Mouse (Mus musculus): ENCODE data around the gene Galm. TPM values are rescaled to one million over a fixed set of nuclear protein-coding genes. Genes with fewer than 3 reads are reported as not detected.
"Not testable (repeated sequence)": the region's sequence is repeated elsewhere in the genome, so short reads cannot be mapped to it uniquely, and the experiment has no call there.

The Galm gene
- polyA plus RNA-seq, 1 experiment from 2014 or later, result 42.9 TPM

- WGBS (ENCODE audit: insufficient replicate concordance), result 64% methylated on average over 19 of the region's 19 CpGs
- no peaks in the 10 kb centered on the region for H3K36me3 ChIP-seq (ENCODE audit: control insufficient read depth, insufficient read depth)
- no peaks in the 10 kb centered on the region for H3K4me1 ChIP-seq (ENCODE audit: control insufficient read depth, low read depth, low read length)
- H3K27ac ChIP-seq (ENCODE audit: low read length), result no peak overlapping the region
- no peak overlapping the region for H3K9ac ChIP-seq (ENCODE audit: low read depth, low read length)
- no peak overlapping the region for H3K4me2 ChIP-seq (ENCODE audit: low read depth, low read length)
- H3K27me3 ChIP-seq (ENCODE audit: control insufficient read depth, insufficient read depth, low read depth, low read length), result no peaks in the 10 kb centered on the region
- ATAC-seq (ENCODE audit: low read depth), result 0 out of 2 replicates have a peak, but pooled peaks have one; percentile 19
- H3K9me3 ChIP-seq (replicated peaks; ENCODE audit: control insufficient read depth, low read length), result no peaks in the 10 kb centered on the region
- no peak overlapping the region for H3K4me3 ChIP-seq (ENCODE audit: low read depth, low read length)
These were observed 47.6 kb downstream of the Galm start for GRCm38 (mm10) chr17:80174699-80175385.

- Histone ChIP-seq H3K27ac (ENCODE audit: low read length) (no peak overlapping the region), H3K27me3 (ENCODE audit: control insufficient read depth, insufficient read depth, low read depth, low read length) (no peaks in the 10 kb centered on the region), H3K9ac (ENCODE audit: low read depth, low read length) (no peak overlapping the region), H3K4me3 (ENCODE audit: low read depth, low read length) (no peak overlapping the region), H3K4me1 (ENCODE audit: control insufficient read depth, low read depth, low read length) (no peaks in the 10 kb centered on the region), H3K36me3 (ENCODE audit: control insufficient read depth, insufficient read depth) (no peaks in the 10 kb centered on the region), H3K4me2 (ENCODE audit: low read depth, low read length) (no peak overlapping the region), H3K9me3 (replicated peaks; ENCODE audit: control insufficient read depth, low read length) (no peaks in the 10 kb centered on the region)
- no peak for ATAC-seq (ENCODE audit: low read depth)
- 47% methylated on average over 4 of the region's 4 CpGs for WGBS (ENCODE audit: insufficient replicate concordance)
These were observed 48.1 kb downstream of the Galm start for GRCm38 (mm10) chr17:80175386-80175739.

GRCm38 (mm10) chr17:80175966-80176365 lies 48.7 kb downstream of the Galm start:
- H3K27me3 ChIP-seq (ENCODE audit: control insufficient read depth, insufficient read depth, low read depth, low read length), result no peaks in the 10 kb centered on the region
- no peak for ATAC-seq (ENCODE audit: low read depth)
- H3K4me1 ChIP-seq (ENCODE audit: control insufficient read depth, low read depth, low read length), result no peaks in the 10 kb centered on the region
- H3K36me3 ChIP-seq (ENCODE audit: control insufficient read depth, insufficient read depth), result no peaks in the 10 kb centered on the region
- H3K27ac ChIP-seq (ENCODE audit: low read length), result no peak overlapping the region
- H3K4me3 ChIP-seq (ENCODE audit: low read depth, low read length), result no peak overlapping the region
- no peak overlapping the region for H3K4me2 ChIP-seq (ENCODE audit: low read depth, low read length)
- H3K9me3 ChIP-seq (replicated peaks; ENCODE audit: control insufficient read depth, low read length), result no peaks in the 10 kb centered on the region
- WGBS (ENCODE audit: insufficient replicate concordance), result 76% methylated on average over 3 of the region's 3 CpGs
- H3K9ac ChIP-seq (ENCODE audit: low read depth, low read length), result no peak overlapping the region

- not testable (repeated sequence) for H3K36me3 ChIP-seq (ENCODE audit: control insufficient read depth, insufficient read depth); H3K27me3 ChIP-seq (ENCODE audit: control insufficient read depth, insufficient read depth, low read depth, low read length); H3K4me3 ChIP-seq (ENCODE audit: low read depth, low read length); H3K4me2 ChIP-seq (ENCODE audit: low read depth, low read length); H3K9me3 ChIP-seq (replicated peaks; ENCODE audit: control insufficient read depth, low read length); H3K27ac ChIP-seq (ENCODE audit: low read length); H3K9ac ChIP-seq (ENCODE audit: low read depth, low read length); H3K4me1 ChIP-seq (ENCODE audit: control insufficient read depth, low read depth, low read length); ATAC-seq (ENCODE audit: low read depth)
- 77% methylated on average over 3 of the region's 3 CpGs for WGBS (ENCODE audit: insufficient replicate concordance)
These were observed 51.6 kb downstream of the Galm start for GRCm38 (mm10) chr17:80178846-80179245.

- no peaks in the 10 kb centered on the region for H3K4me1 ChIP-seq (ENCODE audit: control insufficient read depth, low read depth, low read length)
These were observed 52.7 kb downstream of the Galm start for GRCm38 (mm10) chr17:80179959-80180358.

GRCm38 (mm10) chr17:80180468-80180867 lies 53.2 kb downstream of the Galm start:
- no peak overlapping the region for H3K4me3 ChIP-seq (ENCODE audit: low read depth, low read length)
- no peak overlapping the region for H3K4me2 ChIP-seq (ENCODE audit: low read depth, low read length)
- H3K4me1 ChIP-seq (ENCODE audit: control insufficient read depth, low read depth, low read length), result no peaks in the 10 kb centered on the region
- no peak for ATAC-seq (ENCODE audit: low read depth)
- H3K9me3 ChIP-seq (replicated peaks; ENCODE audit: control insufficient read depth, low read length), result no peaks in the 10 kb centered on the region
- H3K36me3 ChIP-seq (ENCODE audit: control insufficient read depth, insufficient read depth), result no peaks in the 10 kb centered on the region
- H3K9ac ChIP-seq (ENCODE audit: low read depth, low read length), result no peak overlapping the region
- no peak overlapping the region for H3K27ac ChIP-seq (ENCODE audit: low read length)
- no peaks in the 10 kb centered on the region for H3K27me3 ChIP-seq (ENCODE audit: control insufficient read depth, insufficient read depth, low read depth, low read length)

More at GRCm38 (mm10) chr17:80179959-80180358, 52.7 kb downstream of the Galm start:
- under 1% methylated on average over 6 of the region's 6 CpGs for WGBS (ENCODE audit: insufficient replicate concordance)
- Histone ChIP-seq H3K36me3 (ENCODE audit: control insufficient read depth, insufficient read depth) (no peaks in the 10 kb centered on the region), H3K27me3 (ENCODE audit: control insufficient read depth, insufficient read depth, low read depth, low read length) (no peaks in the 10 kb centered on the region), H3K4me3 (ENCODE audit: low read depth, low read length) (no peak overlapping the region), H3K27ac (ENCODE audit: low read length) (no peak overlapping the region), H3K4me2 (ENCODE audit: low read depth, low read length) (no peak overlapping the region), H3K9ac (ENCODE audit: low read depth, low read length) (no peak overlapping the region), H3K9me3 (replicated peaks; ENCODE audit: control insufficient read depth, low read length) (no peaks in the 10 kb centered on the region)
- ATAC-seq (ENCODE audit: low read depth), result peak; percentile 59

GRCm38 (mm10) chr17:80183615-80184014 lies 56.3 kb downstream of the Galm start:
- WGBS (ENCODE audit: insufficient replicate concordance), result 62% methylated on average over 10 of the region's 10 CpGs
- Histone ChIP-seq H3K9me3 (replicated peaks; ENCODE audit: control insufficient read depth, low read length) (no peaks in the 10 kb centered on the region), H3K9ac (ENCODE audit: low read depth, low read length) (no peak overlapping the region), H3K27ac (ENCODE audit: low read length) (no peak overlapping the region), H3K4me1 (ENCODE audit: control insufficient read depth, low read depth, low read length) (no peaks in the 10 kb centered on the region), H3K4me2 (ENCODE audit: low read depth, low read length) (no peak overlapping the region), H3K36me3 (ENCODE audit: control insufficient read depth, insufficient read depth) (no peaks in the 10 kb centered on the region), H3K27me3 (ENCODE audit: control insufficient read depth, insufficient read depth, low read depth, low read length) (no peaks in the 10 kb centered on the region), H3K4me3 (ENCODE audit: low read depth, low read length) (no peak overlapping the region)
- no peak for ATAC-seq (ENCODE audit: low read depth)

- H3K4me1 ChIP-seq (ENCODE audit: control insufficient read depth, low read depth, low read length), result no peaks in the 10 kb centered on the region
- H3K9me3 ChIP-seq (replicated peaks; ENCODE audit: control insufficient read depth, low read length), result no peaks in the 10 kb centered on the region
- no peaks in the 10 kb centered on the region for H3K27me3 ChIP-seq (ENCODE audit: control insufficient read depth, insufficient read depth, low read depth, low read length)
- ATAC-seq (ENCODE audit: low read depth), result no peak
- WGBS (ENCODE audit: insufficient replicate concordance), result 54% methylated on average over 5 of the region's 5 CpGs
- H3K9ac ChIP-seq (ENCODE audit: low read depth, low read length), result no peak overlapping the region
- H3K27ac ChIP-seq (ENCODE audit: low read length), result no peak overlapping the region
- H3K4me3 ChIP-seq (ENCODE audit: low read depth, low read length), result no peak overlapping the region
- no peak overlapping the region for H3K4me2 ChIP-seq (ENCODE audit: low read depth, low read length)
- no peaks in the 10 kb centered on the region; the same call in 1 of the 2 replicates for H3K36me3 ChIP-seq (ENCODE audit: control insufficient read depth, insufficient read depth)
These were observed 65.8 kb downstream of the Galm start for GRCm38 (mm10) chr17:80193075-80193474.

- Histone ChIP-seq H3K9me3 (replicated peaks; ENCODE audit: control insufficient read depth, low read length) (no peaks in the 10 kb centered on the region), H3K4me2 (ENCODE audit: low read depth, low read length) (no peak overlapping the region), H3K27me3 (ENCODE audit: control insufficient read depth, insufficient read depth, low read depth, low read length) (no peaks in the 10 kb centered on the region), H3K9ac (ENCODE audit: low read depth, low read length) (no peak overlapping the region), H3K27ac (ENCODE audit: low read length) (no peak overlapping the region), H3K36me3 (ENCODE audit: control insufficient read depth, insufficient read depth) (peaks cover 28% of the 10 kb centered on the region), H3K4me3 (ENCODE audit: low read depth, low read length) (no peak overlapping the region), H3K4me1 (ENCODE audit: control insufficient read depth, low read depth, low read length) (no peaks in the 10 kb centered on the region)
- ATAC-seq (ENCODE audit: low read depth), result peak; percentile 24; the same call in 1 of the 2 replicates
- WGBS (ENCODE audit: insufficient replicate concordance), result 85% methylated on average over 3 of the region's 3 CpGs
These were observed 72.0 kb downstream of the Galm start for GRCm38 (mm10) chr17:80199160-80199778.
